Mouse (Mus musculus): ENCODE data around the gene Tarbp2. TPM values are rescaled to one million over a fixed set of nuclear protein-coding genes. Genes with fewer than 3 reads are reported as not detected.

Tarbp2 gene
- polyA plus RNA-seq, 1 experiment, result 121 TPM

DNA sequence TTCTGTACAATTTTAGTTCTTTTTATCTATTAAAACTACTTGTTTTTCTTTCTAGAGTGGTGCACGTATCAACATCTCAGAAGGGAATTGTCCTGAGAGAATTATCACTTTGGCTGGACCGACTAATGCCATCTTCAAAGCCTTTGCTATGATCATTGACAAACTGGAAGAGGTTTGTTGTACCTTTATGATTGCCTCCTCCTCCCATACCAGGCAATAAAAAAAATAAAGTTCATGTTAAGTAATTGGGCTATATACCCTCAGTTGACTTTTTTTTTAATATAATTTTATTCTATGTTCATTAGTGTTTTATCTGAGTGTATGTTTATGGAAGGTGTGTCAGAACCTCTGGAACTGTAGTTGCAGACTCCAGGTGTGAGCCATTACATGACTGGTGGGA is 43.5 kb upstream of the Tarbp2 start:
- Histone ChIP-seq H3K4me3 (replicated peaks; ENCODE audit: insufficient read depth, low read depth, low read length) (no peak overlapping the region), H3K27me3 (ENCODE audit: control insufficient read depth, insufficient read depth, low read length) (no peaks in the 10 kb centered on the region), H3K4me1 (ENCODE audit: control insufficient read depth, insufficient read depth, low read length) (no peaks in the 10 kb centered on the region; the same call in 1 of the 2 replicates), H3K27ac (ENCODE audit: insufficient read depth, low read length) (no peak overlapping the region)
- DNase-seq, result no peak
- 81% methylated on average over 2 of the region's 2 CpGs for WGBS
- TF ChIP-seq CTCF (IDR thresholded peaks at IDR 0.05; ENCODE audit: borderline replicate concordance, insufficient read depth, low read depth, low read length), result no peak
- no peak for TF ChIP-seq POLR2A (IDR thresholded peaks at IDR 0.05; ENCODE audit: borderline replicate concordance, insufficient read depth, low read length)

DNA sequence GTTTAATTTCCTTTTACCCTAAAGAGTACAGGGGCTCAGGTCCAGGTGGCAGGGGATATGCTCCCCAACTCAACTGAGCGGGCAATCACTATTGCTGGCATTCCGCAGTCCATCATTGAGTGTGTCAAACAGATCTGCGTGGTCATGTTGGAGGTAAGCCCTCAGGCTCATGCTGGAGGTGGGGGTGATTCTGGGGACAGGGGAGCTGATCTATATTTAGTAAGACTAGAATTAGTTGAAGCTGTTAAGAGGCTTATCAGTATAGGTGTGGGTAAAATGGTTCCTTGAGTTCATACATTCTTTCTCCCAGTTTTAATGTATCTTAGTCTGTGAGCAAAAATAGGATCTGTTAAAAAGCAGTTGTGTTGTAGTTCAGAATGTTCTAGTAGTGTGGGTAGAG is 34.9 kb upstream of the Tarbp2 start:
- TF ChIP-seq POLR2A (IDR thresholded peaks at IDR 0.05; ENCODE audit: borderline replicate concordance, insufficient read depth, low read length), result no peak
- TF ChIP-seq CTCF (IDR thresholded peaks at IDR 0.05; ENCODE audit: borderline replicate concordance, insufficient read depth, low read depth, low read length), result no peak
- Histone ChIP-seq H3K4me1 (ENCODE audit: control insufficient read depth, insufficient read depth, low read length) (no peaks in the 10 kb centered on the region; the same call in 1 of the 2 replicates), H3K27me3 (ENCODE audit: control insufficient read depth, insufficient read depth, low read length) (no peaks in the 10 kb centered on the region), H3K4me3 (replicated peaks; ENCODE audit: insufficient read depth, low read depth, low read length) (no peak overlapping the region), H3K27ac (ENCODE audit: insufficient read depth, low read length) (no peak overlapping the region)
- DNase-seq, result no peak
- WGBS, result 72% methylated on average over 3 of the region's 3 CpGs

DNA sequence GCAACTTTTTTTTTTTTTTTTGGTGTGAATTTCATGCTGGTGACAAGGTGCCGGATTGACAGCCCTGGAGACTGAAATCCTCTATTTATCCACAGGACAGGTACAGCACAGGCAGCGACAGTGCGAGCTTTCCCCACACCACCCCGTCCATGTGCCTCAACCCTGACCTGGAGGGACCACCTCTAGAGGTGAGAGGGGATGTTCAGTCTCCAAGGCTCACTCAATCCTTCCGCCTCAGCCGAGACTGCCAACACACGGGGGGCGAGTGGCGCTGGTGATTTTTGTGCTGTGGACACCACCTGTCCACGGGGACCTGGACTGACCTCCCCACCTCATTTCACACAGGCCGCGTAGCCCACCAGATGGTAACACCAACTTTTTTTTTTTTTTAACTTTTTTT is 32.1 kb upstream of the Tarbp2 start:
- DNase-seq, result no peak
- Histone ChIP-seq H3K4me1 (ENCODE audit: control insufficient read depth, insufficient read depth, low read length) (no peaks in the 10 kb centered on the region; the same call in 1 of the 2 replicates), H3K4me3 (replicated peaks; ENCODE audit: insufficient read depth, low read depth, low read length) (no peak overlapping the region), H3K27ac (ENCODE audit: insufficient read depth, low read length) (no peak overlapping the region), H3K27me3 (ENCODE audit: control insufficient read depth, insufficient read depth, low read length) (no peaks in the 10 kb centered on the region)
- WGBS, result 64% methylated on average over 12 of the region's 12 CpGs
- TF ChIP-seq POLR2A (IDR thresholded peaks at IDR 0.05; ENCODE audit: borderline replicate concordance, insufficient read depth, low read length) (no peak), CTCF (IDR thresholded peaks at IDR 0.05; ENCODE audit: borderline replicate concordance, insufficient read depth, low read depth, low read length) (no peak)

DNA sequence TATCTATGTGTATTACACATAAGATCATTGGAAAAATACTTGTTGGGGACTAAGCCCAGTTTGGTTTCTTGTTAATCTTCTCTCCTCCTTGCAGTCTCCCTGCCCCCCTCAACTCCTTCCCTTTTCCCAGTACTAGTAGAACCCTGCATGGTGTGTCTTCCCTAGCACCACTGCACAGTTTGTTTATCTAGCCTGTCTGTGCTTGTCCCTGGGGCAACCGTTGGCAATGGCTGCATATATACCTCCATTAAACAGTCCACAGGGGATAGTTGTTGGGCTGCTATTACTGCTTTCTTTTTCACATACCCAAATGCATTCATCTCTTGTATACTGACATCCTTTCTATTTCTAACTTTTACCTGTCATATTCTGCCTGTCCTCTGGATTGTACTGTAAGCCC is 30.3 kb upstream of the Tarbp2 start:
- Histone ChIP-seq H3K27ac (ENCODE audit: insufficient read depth, low read length) (no peak overlapping the region), H3K27me3 (ENCODE audit: control insufficient read depth, insufficient read depth, low read length) (no peaks in the 10 kb centered on the region), H3K4me3 (replicated peaks; ENCODE audit: insufficient read depth, low read depth, low read length) (no peak overlapping the region), H3K4me1 (ENCODE audit: control insufficient read depth, insufficient read depth, low read length) (no peaks in the 10 kb centered on the region; the same call in 1 of the 2 replicates)
- WGBS, result 85% methylated on average over 1 of the region's 1 CpGs
- TF ChIP-seq CTCF (IDR thresholded peaks at IDR 0.05; ENCODE audit: borderline replicate concordance, insufficient read depth, low read depth, low read length) (no peak), POLR2A (IDR thresholded peaks at IDR 0.05; ENCODE audit: borderline replicate concordance, insufficient read depth, low read length) (no peak)
- no peak for DNase-seq

DNA sequence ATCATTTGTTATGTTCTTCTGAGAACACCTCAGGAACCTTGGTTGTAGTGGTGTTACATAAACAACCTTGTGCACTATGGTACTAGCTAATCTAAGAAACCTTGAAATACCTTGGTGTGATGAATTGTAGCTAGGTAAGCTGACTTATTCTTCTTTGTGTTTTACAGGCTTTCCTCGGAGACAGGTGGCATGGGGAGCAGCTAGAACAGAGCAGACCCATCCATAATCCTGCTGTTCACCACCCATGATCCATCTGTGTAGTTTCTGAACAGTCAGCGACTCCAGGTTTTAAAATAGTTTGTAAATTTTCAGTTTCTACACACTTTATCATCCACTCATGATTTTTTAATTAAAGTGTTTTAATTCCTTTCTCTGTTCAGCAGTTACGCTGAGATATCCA is 19.7 kb upstream of the Tarbp2 start:
- TF ChIP-seq POLR2A (IDR thresholded peaks at IDR 0.05; ENCODE audit: borderline replicate concordance, insufficient read depth, low read length) (no peak), CTCF (IDR thresholded peaks at IDR 0.05; ENCODE audit: borderline replicate concordance, insufficient read depth, low read depth, low read length) (no peak)
- no peak for DNase-seq
- 45% methylated on average over 3 of the region's 3 CpGs for WGBS
- H3K27me3 ChIP-seq (ENCODE audit: control insufficient read depth, insufficient read depth, low read length), result no peaks in the 10 kb centered on the region
- H3K4me3 ChIP-seq (replicated peaks; ENCODE audit: insufficient read depth, low read depth, low read length), result no peak overlapping the region
- peaks cover 3% of the 10 kb centered on the region for H3K4me1 ChIP-seq (ENCODE audit: control insufficient read depth, insufficient read depth, low read length)
- no peak overlapping the region for H3K27ac ChIP-seq (ENCODE audit: insufficient read depth, low read length)

DNA sequence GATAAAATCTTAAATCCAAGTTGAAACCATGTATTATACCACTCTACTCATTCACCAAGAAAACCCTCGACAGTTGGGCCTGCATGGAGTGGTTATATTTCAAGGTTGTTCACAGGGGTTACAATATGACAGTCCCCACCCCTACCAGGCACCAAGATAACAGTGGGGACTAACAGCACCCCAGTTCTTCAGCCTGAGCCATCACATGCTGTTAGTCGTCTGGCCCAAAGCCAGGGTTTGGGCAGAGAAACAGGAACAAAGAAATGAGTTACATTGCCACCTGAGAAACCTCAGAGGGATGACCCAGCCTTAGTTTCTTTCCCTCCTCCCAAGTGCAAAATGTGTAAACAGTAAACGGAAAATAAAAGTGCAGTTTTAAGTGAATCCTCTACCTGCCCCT is 18.6 kb upstream of the Tarbp2 start:
- TF ChIP-seq POLR2A (IDR thresholded peaks at IDR 0.05; ENCODE audit: borderline replicate concordance, insufficient read depth, low read length) (no peak), CTCF (IDR thresholded peaks at IDR 0.05; ENCODE audit: borderline replicate concordance, insufficient read depth, low read depth, low read length) (no peak)
- no peak overlapping the region for H3K27ac ChIP-seq (ENCODE audit: insufficient read depth, low read length)
- WGBS, result 40% methylated on average over 3 of the region's 3 CpGs
- DNase-seq, result no peak
- H3K27me3 ChIP-seq (ENCODE audit: control insufficient read depth, insufficient read depth, low read length), result no peaks in the 10 kb centered on the region
- H3K4me1 ChIP-seq (ENCODE audit: control insufficient read depth, insufficient read depth, low read length), result no peaks in the 10 kb centered on the region; the same call in none of the 2 replicates
- no peak overlapping the region for H3K4me3 ChIP-seq (replicated peaks; ENCODE audit: insufficient read depth, low read depth, low read length)

DNA sequence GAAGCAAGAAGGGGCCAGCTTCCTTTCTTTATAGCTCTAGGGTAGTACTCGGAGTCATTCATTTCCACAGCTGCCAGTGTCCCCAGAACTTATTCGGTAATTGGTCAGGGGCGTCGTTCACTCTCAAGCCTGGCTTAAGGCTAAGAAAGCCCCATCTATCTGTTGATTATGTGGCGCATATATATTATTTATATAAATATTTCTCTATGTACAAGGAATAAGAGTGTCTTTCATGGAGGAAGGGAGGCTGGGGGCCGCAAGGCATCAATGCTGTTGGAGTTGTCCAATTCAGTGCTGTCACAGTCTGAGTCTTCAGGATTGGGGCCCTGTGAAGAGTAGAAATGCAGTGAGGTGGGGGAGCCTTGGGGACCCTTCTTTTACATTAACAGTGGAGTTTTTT is 18.1 kb upstream of the Tarbp2 start:
- H3K4me1 ChIP-seq (ENCODE audit: control insufficient read depth, insufficient read depth, low read length), result no peaks in the 10 kb centered on the region; the same call in none of the 2 replicates
- no peak for TF ChIP-seq CTCF (IDR thresholded peaks at IDR 0.05; ENCODE audit: borderline replicate concordance, insufficient read depth, low read depth, low read length)
- TF ChIP-seq POLR2A (IDR thresholded peaks at IDR 0.05; ENCODE audit: borderline replicate concordance, insufficient read depth, low read length), result no peak
- 79% methylated on average over 6 of the region's 6 CpGs for WGBS
- H3K27ac ChIP-seq (ENCODE audit: insufficient read depth, low read length), result no peak overlapping the region
- H3K27me3 ChIP-seq (ENCODE audit: control insufficient read depth, insufficient read depth, low read length), result no peaks in the 10 kb centered on the region
- H3K4me3 ChIP-seq (replicated peaks; ENCODE audit: insufficient read depth, low read depth, low read length), result no peak overlapping the region
- no peak for DNase-seq

DNA sequence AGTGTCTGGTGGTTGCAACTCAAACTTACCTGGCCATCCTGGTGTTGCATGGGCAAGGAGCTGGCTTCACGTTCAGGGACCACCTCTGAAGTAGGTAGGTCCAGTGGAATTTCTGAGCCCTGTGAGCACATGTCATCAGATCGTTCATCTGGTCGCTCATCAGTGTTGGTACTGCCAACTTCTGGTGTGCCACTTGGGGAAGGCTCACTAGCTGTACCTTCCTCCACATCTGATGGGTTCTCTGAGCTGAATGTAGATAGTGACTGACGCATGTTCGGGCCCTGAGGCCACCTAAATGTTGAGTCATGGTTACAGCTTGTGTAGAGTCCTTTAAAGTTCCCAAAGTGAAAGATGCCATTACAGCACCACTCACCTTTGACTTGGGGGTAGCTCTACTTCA is 17.5 kb upstream of the Tarbp2 start:
- no peak for DNase-seq
- 69% methylated on average over 5 of the region's 5 CpGs for WGBS
- no peak overlapping the region for H3K4me3 ChIP-seq (replicated peaks; ENCODE audit: insufficient read depth, low read depth, low read length)
- H3K4me1 ChIP-seq (ENCODE audit: control insufficient read depth, insufficient read depth, low read length), result peaks cover 4% of the 10 kb centered on the region
- H3K27me3 ChIP-seq (ENCODE audit: control insufficient read depth, insufficient read depth, low read length), result no peaks in the 10 kb centered on the region
- TF ChIP-seq POLR2A (IDR thresholded peaks at IDR 0.05; ENCODE audit: borderline replicate concordance, insufficient read depth, low read length), result no peak
- no peak for TF ChIP-seq CTCF (IDR thresholded peaks at IDR 0.05; ENCODE audit: borderline replicate concordance, insufficient read depth, low read depth, low read length)
- H3K27ac ChIP-seq (ENCODE audit: insufficient read depth, low read length), result no peak overlapping the region
